Mouse (Mus musculus): ENCODE results near the gene Gstm2. TPM values are rescaled to one million over a fixed set of nuclear protein-coding genes. Genes with fewer than 3 reads are reported as not detected.
"Not testable (repeated sequence)": the region's sequence is repeated elsewhere in the genome, so short reads cannot be mapped to it uniquely, and the experiment has no call there.

The Gstm2 gene
- polyA plus RNA-seq, 1 experiment from 2014 or later: 34.3 TPM

GRCm38 (mm10) chr3:107985141-107985540 is 1.1 kb downstream of the Gstm2 start:
- ATAC-seq (ENCODE audit: insufficient number of reproducible peaks, insufficient read depth, low FRiP score, low TSS enrichment); H3K27me3 ChIP-seq; H3K36me3 ChIP-seq: not testable (repeated sequence)

DNA sequence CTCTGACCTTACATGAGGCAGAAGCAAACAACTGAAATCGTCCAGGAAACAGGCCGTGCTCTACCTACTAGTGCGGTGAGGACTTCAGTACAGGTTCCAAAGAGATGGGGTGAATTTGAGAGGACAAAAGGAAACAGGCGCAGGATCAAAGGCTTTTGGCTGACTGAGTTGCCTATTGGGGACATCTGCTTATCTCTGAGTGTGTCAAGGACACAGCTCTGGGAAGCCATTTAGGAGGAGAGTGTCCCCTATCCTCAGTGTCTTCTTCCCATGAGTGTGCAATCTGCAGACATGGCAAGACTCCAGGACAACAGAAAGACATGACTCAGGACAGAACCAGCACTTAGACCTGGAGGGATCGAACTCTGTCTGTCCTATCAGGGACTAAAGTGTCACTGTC is 1.8 kb downstream of the Gstm2 start:
- WGBS: 87% methylated on average over 5 of the region's 5 CpGs
- no peak overlapping the region for H3K27ac ChIP-seq
- no peak overlapping the region for H3K4me2 ChIP-seq (replicated peaks)

More at GRCm38 (mm10) chr3:107985141-107985540, 1.1 kb downstream of the Gstm2 start:
- H3K9me3 ChIP-seq; H3K27ac ChIP-seq; H3K9ac ChIP-seq; H3K4me1 ChIP-seq; H3K4me3 ChIP-seq; H3K4me2 ChIP-seq (replicated peaks): not testable (repeated sequence)
- 96% methylated on average over 2 of the region's 2 CpGs for WGBS

DNA sequence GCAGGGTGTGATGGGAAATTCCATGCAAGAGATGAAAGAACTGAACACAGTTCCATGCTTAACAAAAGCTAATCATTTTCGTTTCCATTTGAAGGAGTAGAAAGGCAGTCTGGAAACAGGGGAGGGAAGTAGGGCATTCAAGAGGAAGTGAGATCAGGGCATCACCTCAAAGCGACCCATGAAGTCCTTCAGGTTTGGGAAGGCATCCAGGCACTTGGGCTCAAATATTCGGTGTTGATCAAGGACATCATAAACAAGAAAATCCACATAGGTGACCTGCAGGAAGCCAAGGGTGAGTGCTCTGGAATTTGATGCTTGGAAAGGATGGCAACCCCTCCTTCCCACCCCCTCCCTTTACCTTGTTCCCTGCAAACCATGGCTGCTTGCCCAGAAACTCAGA is 2.5 kb downstream of the Gstm2 start:
- H3K4me1 ChIP-seq: peaks cover 4% of the 10 kb centered on the region; the same call in 1 of the 2 replicates
- no peak overlapping the region for H3K9ac ChIP-seq
- no peak overlapping the region for H3K4me3 ChIP-seq
- H3K4me2 ChIP-seq (replicated peaks): no peak overlapping the region
- no peaks in the 10 kb centered on the region for H3K36me3 ChIP-seq
- H3K9me3 ChIP-seq: no peaks in the 10 kb centered on the region
- H3K27me3 ChIP-seq: no peaks in the 10 kb centered on the region
- ATAC-seq (ENCODE audit: insufficient number of reproducible peaks, insufficient read depth, low FRiP score, low TSS enrichment): no peak
- H3K27ac ChIP-seq: no peak overlapping the region
- 64% methylated on average over 3 of the region's 3 CpGs for WGBS

More for the DNA sequence above, 1.8 kb downstream of the Gstm2 start:
- H3K9me3 ChIP-seq: no peaks in the 10 kb centered on the region
- H3K4me3 ChIP-seq: no peak overlapping the region
- ATAC-seq (ENCODE audit: insufficient number of reproducible peaks, insufficient read depth, low FRiP score, low TSS enrichment): no peak
- H3K36me3 ChIP-seq: no peaks in the 10 kb centered on the region
- H3K27me3 ChIP-seq: no peaks in the 10 kb centered on the region
- no peak overlapping the region for H3K9ac ChIP-seq
- H3K4me1 ChIP-seq: peaks cover 4% of the 10 kb centered on the region; the same call in 1 of the 2 replicates

- no peaks in the 10 kb centered on the region for H3K27me3 ChIP-seq
- no peak overlapping the region for H3K27ac ChIP-seq
- H3K9ac ChIP-seq: no peak overlapping the region
- no peak overlapping the region for H3K4me2 ChIP-seq (replicated peaks)
- H3K36me3 ChIP-seq: no peaks in the 10 kb centered on the region
- no peak overlapping the region for H3K4me3 ChIP-seq
- WGBS: 85% methylated on average over 6 of the region's 6 CpGs
- H3K4me1 ChIP-seq: peaks cover 4% of the 10 kb centered on the region; the same call in 1 of the 2 replicates
- H3K9me3 ChIP-seq: no peaks in the 10 kb centered on the region
- no peak for ATAC-seq (ENCODE audit: insufficient number of reproducible peaks, insufficient read depth, low FRiP score, low TSS enrichment)
Measured at GRCm38 (mm10) chr3:107982726-107983125, 3.5 kb downstream of the Gstm2 start.

GRCm38 (mm10) chr3:107981261-107981660 is 5.0 kb downstream of the Gstm2 start:
- no peak for ATAC-seq (ENCODE audit: insufficient number of reproducible peaks, insufficient read depth, low FRiP score, low TSS enrichment)
- no peak overlapping the region for H3K27ac ChIP-seq
- H3K27me3 ChIP-seq: no peaks in the 10 kb centered on the region
- H3K9me3 ChIP-seq: no peaks in the 10 kb centered on the region
- H3K4me1 ChIP-seq: peaks cover 4% of the 10 kb centered on the region; the same call in 1 of the 2 replicates
- 71% methylated on average over 3 of the region's 3 CpGs for WGBS
- H3K36me3 ChIP-seq: no peaks in the 10 kb centered on the region
- no peak overlapping the region for H3K4me3 ChIP-seq
- H3K4me2 ChIP-seq (replicated peaks): no peak overlapping the region
- H3K9ac ChIP-seq: no peak overlapping the region

DNA sequence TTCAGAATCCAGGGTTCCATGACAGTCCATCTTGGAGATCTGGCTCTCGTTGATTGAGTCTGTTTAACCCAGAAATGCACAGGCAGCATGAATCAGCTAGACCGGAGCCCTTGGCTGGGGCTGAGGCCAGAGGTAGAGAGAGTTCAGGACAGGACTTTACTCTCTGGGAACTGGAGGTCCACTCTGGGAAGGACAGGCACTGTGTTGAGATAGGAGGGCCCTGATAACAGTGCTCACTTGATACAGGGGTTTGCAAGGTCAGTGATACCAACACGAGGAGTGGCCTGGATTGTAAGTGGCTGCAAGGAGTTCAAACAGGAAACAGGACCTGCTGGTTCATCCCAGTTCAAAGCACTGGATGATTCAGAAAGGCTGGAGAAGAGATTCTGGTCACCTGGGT is 8.6 kb downstream of the Gstm2 start:
- Histone ChIP-seq H3K4me1 (no peaks in the 10 kb centered on the region), H3K36me3 (no peaks in the 10 kb centered on the region), H3K4me2 (replicated peaks) (no peak overlapping the region), H3K27ac (no peak overlapping the region), H3K27me3 (no peaks in the 10 kb centered on the region), H3K4me3 (no peak overlapping the region), H3K9me3 (no peaks in the 10 kb centered on the region), H3K9ac (no peak overlapping the region)
- WGBS: 78% methylated on average over 3 of the region's 3 CpGs
- no peak for ATAC-seq (ENCODE audit: insufficient number of reproducible peaks, insufficient read depth, low FRiP score, low TSS enrichment)

DNA sequence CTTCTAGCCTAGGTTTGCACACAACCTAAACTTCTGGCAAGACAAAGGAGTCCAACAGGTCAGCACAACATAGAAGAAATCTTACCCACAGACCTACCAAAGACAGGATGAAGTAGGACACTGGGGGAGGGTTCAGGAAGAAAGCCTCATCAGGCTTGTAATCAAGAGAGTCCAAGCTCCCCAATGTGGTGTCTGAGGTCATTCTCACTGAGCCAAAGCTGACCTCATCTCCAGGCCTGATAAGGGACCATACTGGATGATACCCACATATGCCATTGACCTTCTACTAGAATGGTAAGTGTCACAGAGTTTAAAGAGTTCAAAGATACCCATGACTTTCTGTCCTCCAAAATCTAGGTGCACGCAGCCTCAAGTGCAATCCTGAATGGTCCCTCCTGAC is 12.0 kb downstream of the Gstm2 start:
- no peak for ATAC-seq (ENCODE audit: insufficient number of reproducible peaks, insufficient read depth, low FRiP score, low TSS enrichment)
- Histone ChIP-seq H3K9ac (no peak overlapping the region), H3K4me2 (replicated peaks) (no peak overlapping the region), H3K4me3 (no peak overlapping the region), H3K4me1 (no peaks in the 10 kb centered on the region), H3K9me3 (no peaks in the 10 kb centered on the region), H3K36me3 (no peaks in the 10 kb centered on the region), H3K27me3 (no peaks in the 10 kb centered on the region), H3K27ac (no peak overlapping the region)
- 100% methylated on average over 1 of the region's 1 CpGs for WGBS

GRCm38 (mm10) chr3:107972070-107972469 is 14.2 kb downstream of the Gstm2 start:
- no peak overlapping the region for H3K9ac ChIP-seq
- no peak overlapping the region for H3K27ac ChIP-seq
- 82% methylated on average over 3 of the region's 3 CpGs for WGBS
- ATAC-seq (ENCODE audit: insufficient number of reproducible peaks, insufficient read depth, low FRiP score, low TSS enrichment): no peak
- H3K27me3 ChIP-seq: no peaks in the 10 kb centered on the region
- H3K9me3 ChIP-seq: no peaks in the 10 kb centered on the region
- no peaks in the 10 kb centered on the region for H3K36me3 ChIP-seq
- H3K4me2 ChIP-seq (replicated peaks): no peak overlapping the region
- no peak overlapping the region for H3K4me3 ChIP-seq
- no peaks in the 10 kb centered on the region for H3K4me1 ChIP-seq

DNA sequence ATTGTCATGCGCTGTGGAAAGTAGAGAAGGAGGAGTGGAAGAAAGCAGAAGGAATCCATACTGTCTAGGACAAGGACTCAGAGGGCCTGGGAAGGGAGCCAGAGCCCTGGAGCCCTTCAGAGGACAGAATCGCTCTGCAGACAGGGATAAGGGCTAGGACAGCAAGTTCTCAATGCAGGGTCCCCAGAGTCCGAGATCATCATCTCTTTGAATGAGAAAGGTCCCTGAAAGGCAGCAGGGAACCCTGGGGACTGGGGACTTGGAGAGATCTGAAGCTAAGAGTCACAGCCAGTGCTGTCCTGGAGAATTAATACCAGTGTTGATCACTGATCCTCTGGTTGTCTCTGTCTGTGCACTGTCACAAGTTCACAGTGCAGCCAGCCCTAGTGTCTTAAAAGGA is 15.2 kb downstream of the Gstm2 start:
- H3K27me3 ChIP-seq; H3K4me3 ChIP-seq; H3K27ac ChIP-seq; H3K4me1 ChIP-seq; H3K9ac ChIP-seq; ATAC-seq (ENCODE audit: insufficient number of reproducible peaks, insufficient read depth, low FRiP score, low TSS enrichment); H3K9me3 ChIP-seq; H3K4me2 ChIP-seq (replicated peaks); H3K36me3 ChIP-seq: not testable (repeated sequence)
- WGBS: 59% methylated on average over 3 of the region's 3 CpGs

DNA sequence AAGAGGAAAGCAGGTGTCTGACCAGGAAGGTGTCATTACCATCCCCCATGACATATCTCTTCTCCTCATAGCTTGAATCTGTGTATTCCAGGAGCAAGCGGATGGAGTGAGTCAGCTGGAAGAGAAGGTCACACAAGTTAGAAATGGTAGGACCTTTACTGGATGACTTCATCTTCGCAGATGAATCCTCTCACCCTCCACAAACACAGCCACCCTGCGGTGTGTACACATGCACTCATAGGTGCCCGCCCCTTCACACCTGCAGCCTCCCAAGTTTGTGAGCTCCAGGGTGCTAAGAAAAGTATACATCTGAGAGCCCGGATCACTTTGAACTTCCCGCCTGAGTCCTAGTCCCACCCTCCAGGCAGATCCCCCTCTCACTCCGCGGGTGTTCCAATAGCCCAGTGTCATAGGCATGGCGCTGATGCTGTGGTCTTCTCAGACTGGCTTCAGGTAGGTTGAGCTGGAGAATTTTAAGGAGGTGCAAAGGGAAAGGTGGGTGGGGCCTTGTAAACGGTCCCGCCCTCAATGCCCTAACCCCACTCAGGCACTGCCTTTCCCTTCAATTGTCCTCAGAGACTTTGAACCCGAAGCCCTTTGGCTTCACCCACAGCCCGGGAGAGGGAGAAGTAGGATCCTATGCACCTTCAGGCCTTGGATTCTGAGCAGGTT is 17.4 kb downstream of the Gstm2 start, which contains the start of gene Gstm3:
Gene Gstm3, minus strand, starts transcription at position 560 of the 672 bp plus-strand sequence.
- 64% methylated on average over 13 of the region's 13 CpGs for WGBS
- Histone ChIP-seq H3K4me2 (replicated peaks) (no peak within 1 kb of the TSS), H3K4me1 (no peaks in the 10 kb centered on the region)

GRCm38 (mm10) chr3:107966631-107967030 is 19.6 kb downstream of the Gstm2 start:
- Histone ChIP-seq H3K36me3 (no peaks in the 10 kb centered on the region), H3K27ac (no peak overlapping the region), H3K9me3 (no peaks in the 10 kb centered on the region), H3K4me3 (no peak overlapping the region), H3K9ac (no peak overlapping the region), H3K27me3 (no peaks in the 10 kb centered on the region), H3K4me2 (replicated peaks) (no peak overlapping the region), H3K4me1 (no peaks in the 10 kb centered on the region)
- ATAC-seq (ENCODE audit: insufficient number of reproducible peaks, insufficient read depth, low FRiP score, low TSS enrichment): no peak
- WGBS: 93% methylated on average over 5 of the region's 5 CpGs

More for the DNA sequence above, 17.4 kb downstream of the Gstm2 start, which contains the start of gene Gstm3:
- Histone ChIP-seq H3K27ac (no peak within 1 kb of the TSS), H3K27me3 (no peaks in the 10 kb centered on the region), H3K4me3 (no peak within 1 kb of the TSS), H3K36me3 (no peaks in the 10 kb centered on the region), H3K9me3 (no peaks in the 10 kb centered on the region), H3K9ac (no peak within 1 kb of the TSS)
- ATAC-seq (ENCODE audit: insufficient number of reproducible peaks, insufficient read depth, low FRiP score, low TSS enrichment): no peak

GRCm38 (mm10) chr3:107965592-107965991 is 20.7 kb downstream of the Gstm2 start:
- H3K27me3 ChIP-seq: no peaks in the 10 kb centered on the region
- H3K4me3 ChIP-seq: no peak overlapping the region
- H3K4me1 ChIP-seq: no peaks in the 10 kb centered on the region
- 78% methylated on average over 1 of the region's 1 CpGs for WGBS
- H3K9ac ChIP-seq: no peak overlapping the region
- no peak overlapping the region for H3K27ac ChIP-seq
- ATAC-seq (ENCODE audit: insufficient number of reproducible peaks, insufficient read depth, low FRiP score, low TSS enrichment): no peak
- H3K9me3 ChIP-seq: no peaks in the 10 kb centered on the region
- H3K4me2 ChIP-seq (replicated peaks): no peak overlapping the region
- H3K36me3 ChIP-seq: no peaks in the 10 kb centered on the region

All from embryonic facial prominence, embryonic 12.5 days (tissue).